Mouse (Mus musculus): ENCODE results near the gene Arhgap28.

- no peak for TF ChIP-seq POLR2A (IDR thresholded peaks at IDR 0.05; ENCODE audit: control insufficient read depth, low read depth, low read length)
- no peak for TF ChIP-seq CTCF (IDR thresholded peaks at IDR 0.05; ENCODE audit: control insufficient read depth, insufficient read depth, insufficient replicate concordance, low read depth, low read length)
These were observed 115.8 kb downstream of the Arhgap28 start for GRCm38 (mm10) chr17:67888081-67888480.
